Mouse (Mus musculus) liver, adult 2 months (tissue): Measurements from ENCODE around the gene Rras.

Source experiments
- CTCF ChIP-seq: fragments of 200-500 bp; IDR thresholded peaks from 2 replicates; pipeline ENCODE4 v1.5.1; 2011; ENCODE audit warnings: low read depth, low read length, control low read depth
- POLR2A ChIP-seq: fragments of 200-500 bp; IDR thresholded peaks from 2 replicates; pipeline ENCODE4 v1.6.1; 2011; ENCODE audit warnings: low read length, control low read depth; ENCODE audit not compliant: insufficient read depth; ENCODE audit errors: extremely low read depth

DNA sequence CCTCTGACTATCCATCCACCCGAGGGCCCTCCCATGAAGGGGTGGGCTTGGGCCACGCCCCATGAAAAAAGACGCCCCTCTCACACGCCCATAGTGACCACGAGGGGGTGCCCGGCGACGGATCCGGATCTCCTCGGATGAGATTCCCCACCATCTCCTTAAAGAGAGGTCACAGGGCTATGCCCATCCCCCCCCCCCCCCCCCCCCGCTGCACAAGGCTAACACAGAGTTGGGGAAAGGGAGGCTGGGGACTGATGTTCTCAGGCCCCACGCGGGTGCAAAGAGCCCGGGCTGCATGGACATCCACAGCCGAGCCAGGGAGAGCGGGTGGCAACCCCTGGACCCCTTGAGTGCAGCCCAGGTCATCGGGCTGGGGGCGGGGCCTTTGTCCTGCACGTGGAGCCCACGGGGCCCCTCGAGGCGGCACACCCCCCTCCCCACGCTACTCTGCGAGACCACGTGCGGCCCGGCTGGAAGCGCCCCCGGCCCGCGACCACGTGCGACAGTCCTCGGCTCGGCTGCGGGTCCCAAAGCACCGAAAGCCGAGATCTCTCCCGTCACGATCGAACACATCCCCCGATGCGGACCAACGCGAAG lies 32.1 kb upstream of the Rras start:
- TF ChIP-seq POLR2A, result no peak
- TF ChIP-seq CTCF, result peak; percentile 24; the same call in 1 of the 2 replicates
